Mouse (Mus musculus) urinary bladder, postnatal 36 days (tissue): ENCODE data around the gene Kdelr1.

Source experiments
- DNase-seq, 2 experiments: peaks; one replicate each; pipeline ENCODE4 v3.0.0; 2022; ENCODE audit warnings: low spot score in 2 of 2, mixed read lengths in 1 of 2

The Kdelr1 gene

GRCm38 (mm10) chr7:45872624-45873023 lies at the start of gene Kdelr1:
TSS of gene Kdelr1 (plus strand) at chr7:45872772.
- DNase-seq = peak; percentile 79 to 89

DNA sequence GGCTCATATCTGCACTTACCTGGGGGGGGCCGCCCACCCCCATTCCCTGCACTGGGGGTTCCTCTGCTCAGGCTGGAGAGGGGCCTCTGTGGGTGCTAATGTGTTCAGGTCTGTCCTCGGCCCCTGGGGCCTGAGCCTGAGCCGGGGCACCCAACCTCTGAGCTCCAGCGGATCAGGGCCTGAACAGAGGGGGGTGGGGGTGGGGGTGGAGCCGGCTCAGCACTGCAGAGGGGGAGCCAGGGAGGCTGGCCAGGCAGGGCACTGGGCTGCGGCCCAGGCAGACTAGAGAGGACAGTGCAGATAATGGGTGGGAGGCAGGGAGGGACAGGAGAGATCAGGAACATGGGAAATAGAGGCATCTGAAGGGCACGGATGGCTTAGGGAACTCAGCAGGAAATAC lies 48.0 kb upstream of the Kdelr1 start, which contains the start of gene Kcnj14:
TSS of gene Kcnj14 (minus strand) at position 185 of the 400 bp plus-strand sequence.
- DNase-seq = no peak

- DNase-seq = no peak
Observed at GRCm38 (mm10) chr7:45826631-45827030, 45.9 kb upstream of the Kdelr1 start.

DNA sequence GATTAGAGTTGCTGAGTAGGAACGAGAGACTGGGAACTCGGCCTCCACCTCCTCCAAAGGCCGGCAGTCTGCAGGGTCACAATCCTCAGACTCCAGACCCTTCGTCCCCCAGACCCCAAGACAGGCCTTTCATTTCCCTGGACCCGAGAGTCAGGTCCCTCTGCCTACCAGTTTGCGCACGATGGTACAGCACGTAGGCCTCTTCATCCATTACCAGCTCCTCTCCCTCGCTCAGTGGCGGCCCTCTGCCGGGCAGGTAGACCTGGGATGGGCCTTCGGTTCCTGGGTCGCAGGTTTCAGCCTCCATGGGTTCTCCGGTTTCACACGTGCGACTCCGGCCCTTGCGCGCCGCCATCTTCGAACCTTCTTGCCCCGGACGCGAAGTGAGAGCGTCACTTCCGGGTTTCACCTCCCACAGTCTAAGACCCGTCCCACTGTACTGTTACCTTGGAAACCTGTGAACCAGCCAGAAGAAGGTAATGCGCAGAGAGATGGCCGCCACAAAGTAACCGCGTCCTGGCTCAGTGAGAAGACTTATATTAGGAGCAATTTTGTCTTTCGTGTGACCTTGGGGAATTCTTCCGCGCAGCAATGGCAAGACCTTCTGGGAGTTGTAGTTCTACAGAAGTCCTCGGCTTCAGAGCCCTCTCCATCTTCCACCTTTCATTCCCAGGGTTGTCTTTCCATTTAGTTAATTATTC lies 42.0 kb upstream of the Kdelr1 start, which contains the start of gene Grwd1:
TSS of gene Grwd1 (minus strand) at position 518 of the 701 bp plus-strand sequence.
- peak; percentile 81 to 85 for DNase-seq

DNA sequence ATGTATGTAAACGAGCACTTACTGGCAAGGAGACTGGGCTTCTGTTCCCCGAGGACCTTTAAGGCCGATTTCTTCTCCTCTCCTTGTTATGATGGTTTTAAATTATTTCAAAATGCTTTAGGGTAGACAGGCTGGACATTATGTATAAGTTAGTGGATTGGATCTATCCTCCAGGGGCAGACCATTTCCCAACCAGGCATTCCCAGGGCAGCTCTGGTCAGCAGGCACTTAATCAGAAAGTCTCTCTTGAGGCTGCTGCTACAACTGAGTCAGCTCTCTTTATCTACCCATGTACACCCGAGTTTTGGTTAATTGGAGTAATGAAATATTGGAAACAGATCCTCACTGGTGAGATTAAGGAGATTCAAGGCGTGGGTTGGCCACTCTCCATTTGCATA lies 41.4 kb upstream of the Kdelr1 start:
- DNase-seq = no peak

- no peak for DNase-seq
Observed at GRCm38 (mm10) chr7:45832428-45832827, 40.1 kb upstream of the Kdelr1 start.

GRCm38 (mm10) chr7:45833148-45833790 lies 39.3 kb upstream of the Kdelr1 start:
- no peak for DNase-seq

- no peak for DNase-seq
Observed at GRCm38 (mm10) chr7:45833924-45834323, 38.6 kb upstream of the Kdelr1 start.

DNA sequence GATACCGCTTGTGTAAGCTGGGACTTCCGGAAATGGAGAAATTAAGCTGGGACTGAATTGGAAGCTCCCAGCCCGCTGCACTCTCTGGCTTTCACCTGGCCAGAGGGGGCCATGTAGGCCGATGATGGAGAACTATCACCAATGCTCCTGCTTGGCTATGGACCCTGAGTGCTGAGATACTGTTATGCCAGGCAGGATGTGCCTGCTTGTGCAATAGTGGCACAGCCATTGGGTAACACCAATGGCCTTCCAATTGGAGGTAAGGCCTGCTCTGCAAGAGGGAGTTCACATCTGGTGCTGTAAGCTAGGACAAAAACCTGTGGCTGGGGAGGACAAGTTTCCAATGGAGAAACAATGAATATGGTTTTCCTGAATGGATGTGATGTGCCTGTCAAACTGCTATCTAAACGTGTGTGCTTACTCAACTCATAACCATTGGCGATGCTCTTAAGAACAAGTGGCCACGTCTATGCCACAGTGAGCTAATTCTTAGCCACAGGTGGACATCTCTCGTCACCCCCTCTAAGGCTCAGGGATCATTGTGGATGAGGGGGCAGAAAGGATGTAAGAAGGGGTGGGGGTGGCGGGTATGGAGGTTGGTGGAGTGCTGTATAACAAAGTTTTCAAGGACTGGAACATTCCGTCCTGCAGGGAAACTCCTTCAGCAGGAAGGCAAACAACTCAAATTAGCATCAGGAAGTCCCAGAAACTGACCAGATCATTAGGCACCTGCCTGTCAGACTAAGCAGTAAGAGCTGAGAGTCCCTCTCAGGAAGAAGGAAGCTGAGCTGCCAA lies 29.4 kb upstream of the Kdelr1 start:
- no peak for DNase-seq

DNA sequence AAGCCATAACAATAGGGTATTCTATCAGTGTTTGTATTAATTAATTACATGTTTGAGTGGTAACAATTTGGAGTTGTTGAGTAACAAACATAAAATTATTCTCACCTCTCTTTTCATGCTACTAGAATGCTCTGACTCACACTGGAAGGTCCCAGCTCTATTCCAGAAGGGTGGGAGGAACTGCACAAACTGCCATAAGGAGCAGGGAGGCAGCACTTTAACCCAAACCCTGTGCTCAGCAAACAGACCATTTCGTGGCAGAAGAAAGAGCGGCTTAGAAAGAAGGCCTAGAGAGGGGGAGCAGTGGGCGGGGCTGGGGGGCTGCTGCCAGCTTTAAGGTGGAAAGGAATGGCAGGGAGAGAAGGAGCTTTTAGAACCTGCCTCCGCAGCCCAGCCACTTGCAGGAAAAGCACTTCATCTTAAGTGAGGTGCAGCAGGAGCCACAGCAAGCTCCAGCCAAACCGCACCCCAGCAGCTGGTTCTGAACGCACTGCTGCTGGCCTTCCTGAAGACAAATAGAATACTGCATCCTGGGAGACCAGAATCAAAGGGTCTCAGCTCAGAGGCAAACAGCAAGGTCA lies 24.0 kb upstream of the Kdelr1 start:
- DNase-seq = no peak

- DNase-seq = no peak
Observed at GRCm38 (mm10) chr7:45850661-45851060, 21.9 kb upstream of the Kdelr1 start.

DNA sequence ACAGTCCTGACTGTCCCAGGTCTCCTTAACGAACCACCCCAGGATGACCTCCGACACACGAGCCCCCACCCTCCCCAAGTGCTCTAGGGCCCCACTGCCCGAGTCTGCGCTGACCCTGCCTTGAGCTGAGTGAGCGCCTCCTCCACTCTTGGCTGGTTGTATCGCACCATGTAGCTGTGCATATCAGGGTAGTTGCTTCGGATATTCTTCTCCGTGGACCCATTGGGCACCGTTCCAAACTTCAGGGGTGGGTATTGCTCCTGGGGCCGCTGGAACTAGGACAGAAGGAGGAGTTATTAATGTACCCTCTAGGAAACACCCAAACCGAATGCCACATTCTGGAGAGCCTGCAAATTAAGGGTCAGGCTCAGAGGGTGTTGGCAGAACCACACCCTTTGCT lies 19.5 kb upstream of the Kdelr1 start:
- no peak for DNase-seq

DNA sequence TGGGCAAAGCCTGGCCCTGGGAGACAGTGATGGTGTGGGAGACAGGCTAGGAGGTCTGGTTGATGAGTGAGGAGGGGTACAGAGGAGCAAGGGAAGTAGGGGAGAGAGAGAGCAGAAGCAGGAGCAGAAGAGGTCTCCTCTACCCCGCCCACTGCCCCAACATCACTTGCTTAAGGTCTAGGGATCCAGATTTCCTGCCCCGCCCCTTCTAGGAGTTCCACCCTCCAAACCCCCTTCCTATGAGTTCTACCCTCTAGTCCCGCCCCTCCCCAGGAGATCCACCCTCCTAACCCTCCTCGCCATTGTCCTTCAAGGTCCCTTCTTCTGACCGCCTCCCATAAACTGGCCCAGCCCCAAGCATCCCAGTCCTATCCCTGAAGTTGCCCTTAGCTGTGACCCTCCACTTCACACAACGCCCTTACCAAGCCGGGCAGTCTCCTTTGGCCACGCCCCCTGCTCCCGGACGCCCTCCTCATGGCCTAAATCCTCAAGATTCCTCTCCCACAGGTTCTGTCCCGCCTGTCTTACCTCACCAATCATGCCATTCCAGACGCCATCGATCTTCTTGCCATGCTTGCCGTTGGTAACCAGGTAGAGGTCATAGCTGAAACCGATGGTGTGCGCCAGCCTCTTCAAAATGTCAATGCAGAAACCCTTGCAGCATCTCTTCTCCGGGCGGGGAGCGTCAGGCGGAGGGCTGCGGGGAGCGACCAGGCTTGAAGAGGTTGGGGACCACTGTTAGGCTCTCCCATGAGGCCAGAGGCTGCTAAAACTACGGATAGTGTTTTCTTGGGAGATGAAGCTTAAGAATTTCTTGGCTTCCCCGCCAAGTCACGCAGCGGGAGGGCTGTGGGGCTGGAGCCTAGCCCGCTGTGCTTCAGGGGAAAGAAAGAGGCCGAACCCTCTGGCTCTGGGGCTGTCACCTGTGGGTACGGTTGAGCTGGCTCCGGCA lies 15.3 kb upstream of the Kdelr1 start:
- no peak for DNase-seq

DNA sequence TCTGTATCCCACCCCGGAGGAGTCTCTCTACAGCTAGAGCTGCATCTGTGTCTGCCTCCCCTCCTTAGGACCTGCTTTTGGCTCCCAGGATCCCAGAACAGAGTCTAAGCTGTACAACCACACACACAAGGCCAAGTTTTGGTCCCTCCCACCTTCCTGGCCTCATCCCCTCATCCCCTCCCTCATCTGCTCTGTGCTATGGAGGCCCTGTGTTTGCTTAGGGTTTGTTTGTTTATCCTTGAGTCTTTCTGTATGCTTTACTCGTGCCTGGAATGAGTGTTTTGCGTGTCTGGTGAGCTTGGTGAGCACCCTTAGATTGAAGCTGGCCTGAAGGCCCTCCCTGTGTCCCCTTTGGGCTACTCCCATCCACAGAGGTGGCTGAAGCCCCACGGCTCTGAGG lies 13.6 kb upstream of the Kdelr1 start:
- DNase-seq = no peak

- DNase-seq = no peak
Observed at GRCm38 (mm10) chr7:45862804-45863203, 9.8 kb upstream of the Kdelr1 start.

DNA sequence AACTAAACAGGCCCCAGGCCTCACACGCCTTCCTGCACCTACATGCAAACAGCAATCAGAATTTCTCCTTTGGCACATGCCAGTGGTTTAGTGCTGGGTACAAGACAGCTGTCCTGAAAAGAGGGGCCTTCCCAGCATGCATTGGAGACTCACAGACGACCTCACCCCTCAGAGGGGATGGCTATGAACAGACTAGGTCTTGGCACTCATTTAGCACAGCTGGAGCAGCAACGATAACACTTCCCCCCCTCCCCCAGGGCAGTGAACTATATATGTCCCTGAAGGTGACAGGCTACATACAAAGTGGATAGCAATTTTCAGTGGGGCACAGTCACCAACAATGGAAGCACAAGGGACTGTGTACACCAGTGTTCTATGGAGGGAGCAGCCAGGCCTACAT lies 8.1 kb upstream of the Kdelr1 start:
- DNase-seq = no peak

DNA sequence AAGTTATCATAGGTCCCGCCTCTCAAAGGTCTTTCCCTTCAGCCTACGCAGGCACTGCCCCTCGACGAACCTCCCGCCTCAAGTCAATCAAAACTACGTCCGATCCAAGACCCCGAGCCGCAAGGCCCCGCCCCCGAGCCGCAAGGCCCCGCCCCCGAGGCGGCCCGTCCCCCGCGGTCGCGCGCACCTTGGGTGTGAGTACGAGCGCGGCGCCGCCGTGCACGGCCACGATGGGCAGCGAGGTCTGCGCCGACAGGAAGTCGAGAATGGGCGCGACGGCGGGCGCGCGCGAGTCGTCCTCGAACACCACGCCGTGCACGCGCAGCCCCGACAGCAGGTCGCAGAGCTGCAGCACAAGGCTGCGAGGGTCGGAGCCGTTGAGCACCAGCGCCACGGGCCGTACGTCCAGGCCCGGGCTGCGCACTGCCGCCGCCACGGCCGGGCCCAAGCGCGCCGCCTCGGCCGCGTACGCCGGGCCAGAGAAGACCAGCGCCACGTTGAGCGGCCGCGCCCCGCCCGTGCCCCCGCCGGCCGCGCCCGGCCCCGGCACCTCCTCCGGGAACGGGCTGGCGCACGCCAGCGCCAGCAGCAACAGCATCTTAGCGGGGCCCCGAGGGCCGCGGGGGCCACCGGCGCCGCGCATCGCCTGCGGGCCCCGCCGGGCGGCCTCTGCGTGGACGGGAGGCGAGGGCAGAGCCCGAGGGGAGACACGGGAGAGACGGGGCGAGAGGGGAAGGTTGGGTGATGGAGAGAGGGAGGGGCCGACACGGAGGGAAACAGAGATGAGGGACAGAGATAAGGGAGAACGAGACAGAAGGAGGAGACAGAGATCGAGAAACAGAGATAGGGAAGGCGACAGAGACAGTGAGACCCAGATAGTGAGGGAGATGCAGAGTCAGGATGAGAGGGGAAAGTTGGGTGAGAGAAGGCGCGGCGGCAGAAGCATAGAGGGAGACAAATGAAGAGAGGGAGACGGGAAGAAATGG lies 6.4 kb upstream of the Kdelr1 start:
- peak; percentile 87 to 90 for DNase-seq

DNA sequence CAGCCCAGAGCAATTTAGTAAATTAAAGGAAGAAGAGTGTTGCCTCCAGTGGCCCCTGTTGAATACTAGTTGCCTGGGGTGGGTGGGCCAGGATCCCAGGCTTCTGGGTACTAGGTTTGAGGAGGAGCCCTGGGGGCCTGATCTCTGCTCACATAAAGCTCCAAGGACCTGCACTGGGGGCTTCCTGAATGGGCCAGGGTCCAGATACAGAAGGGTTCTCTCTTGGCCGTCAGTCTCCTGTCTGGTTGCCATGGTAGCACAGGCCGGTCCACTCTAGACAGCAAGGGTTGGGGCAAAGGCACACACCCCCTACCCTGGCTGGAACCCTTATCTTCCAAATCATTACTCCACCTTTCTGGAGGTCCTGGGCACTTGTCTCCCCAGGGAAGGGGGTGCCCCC lies 4.7 kb upstream of the Kdelr1 start:
- DNase-seq = no peak

GRCm38 (mm10) chr7:45869107-45869670 lies 3.4 kb upstream of the Kdelr1 start:
- DNase-seq = no peak
